Mouse (Mus musculus) myocyte (in vitro differentiated cells): Measurements from ENCODE around the gene Zbtb3. TPM values are rescaled to one million over a fixed set of nuclear protein-coding genes. Genes with fewer than 3 reads are reported as not detected.
"Not testable (repeated sequence)": the region's sequence is repeated elsewhere in the genome, so short reads cannot be mapped to it uniquely, and the experiment has no call there.

Source experiments
- H3K27me3 ChIP-seq: one replicate; pipeline ENCODE4 v1.6.1; 2011; ENCODE audit not compliant: control insufficient read depth, insufficient read depth, insufficient read length
- H3K36me3 ChIP-seq: one replicate; pipeline ENCODE4 v1.6.1; 2011; ENCODE audit not compliant: control insufficient read depth, insufficient read depth
- H3K4me2 ChIP-seq: one replicate; pipeline ENCODE4 v1.6.1; 2011; ENCODE audit warnings: low read depth, control low read depth
- H3K4me3 ChIP-seq: one replicate; pipeline ENCODE4 v1.5.1; 2011; ENCODE audit warnings: mild to moderate bottlenecking, control low read depth, moderate library complexity
- H3K79me2 ChIP-seq: one replicate; pipeline ENCODE4 v1.6.1; 2011; ENCODE audit not compliant: control insufficient read depth, insufficient read depth
- H3ac ChIP-seq: one replicate; pipeline ENCODE4 v1.6.1; 2011; ENCODE audit not compliant: control insufficient read depth, insufficient read length
- CEBPB ChIP-seq: IDR thresholded peaks from 2 replicates; pipeline ENCODE4 v1.6.1; 2011; ENCODE audit warnings: mild to moderate bottlenecking, moderate library complexity; ENCODE audit not compliant: poor library complexity, insufficient read depth, severe bottlenecking
- E2F4 ChIP-seq: IDR thresholded peaks from one replicate; pipeline ENCODE4 v1.6.1; 2011; ENCODE audit warnings: mild to moderate bottlenecking, control low read depth, moderate library complexity; ENCODE audit not compliant: insufficient read depth
- MAX ChIP-seq: IDR thresholded peaks from one replicate; pipeline ENCODE4 v1.6.1; 2011; ENCODE audit warnings: low read depth, mild to moderate bottlenecking, control low read depth
- MYOD1 ChIP-seq, 3 experiments: IDR thresholded peaks; one replicate each; pipeline ENCODE4 v1.6.1; 2011; ENCODE audit warnings: control low read depth in 2 of 3, low read depth in 2 of 3, mild to moderate bottlenecking in 2 of 3, moderate library complexity in 1 of 3; ENCODE audit not compliant: insufficient read length in 2 of 3, control insufficient read depth in 1 of 3
- MYOG ChIP-seq, 3 experiments: IDR thresholded peaks; one replicate each; pipeline ENCODE4 v1.6.1; 2011; ENCODE audit warnings: control low read depth in 2 of 3, low read depth in 2 of 3, mild to moderate bottlenecking in 2 of 3; ENCODE audit not compliant: insufficient read length in 2 of 3, control insufficient read depth in 1 of 3, insufficient read depth in 1 of 3
- POLR2A ChIP-seq: IDR thresholded peaks from one replicate; pipeline ENCODE4 v1.6.1; 2011; ENCODE audit warnings: low read depth, mild to moderate bottlenecking, control low read depth, moderate library complexity; ENCODE audit not compliant: insufficient read length
- POLR2AphosphoS2 ChIP-seq: IDR thresholded peaks from one replicate; pipeline ENCODE4 v1.6.1; 2011; ENCODE audit warnings: low read depth, control low read depth; ENCODE audit not compliant: insufficient read length
- REST ChIP-seq: IDR thresholded peaks from one replicate; pipeline ENCODE4 v1.6.1; 2011; ENCODE audit warnings: mild to moderate bottlenecking, control low read depth, moderate library complexity; ENCODE audit not compliant: insufficient read depth, insufficient read length
- SRF ChIP-seq: IDR thresholded peaks from one replicate; pipeline ENCODE4 v1.6.1; 2011; ENCODE audit warnings: low read depth; ENCODE audit not compliant: control insufficient read depth, insufficient read length
- TCF12 ChIP-seq: IDR thresholded peaks from one replicate; pipeline ENCODE4 v1.6.1; 2011; ENCODE audit warnings: mild to moderate bottlenecking, control low read depth; ENCODE audit not compliant: poor library complexity, insufficient read depth, severe bottlenecking
- TCF3 ChIP-seq: IDR thresholded peaks from one replicate; pipeline ENCODE4 v1.6.1; 2011; ENCODE audit warnings: low read depth, control low read depth; ENCODE audit not compliant: insufficient read length
- USF1 ChIP-seq: IDR thresholded peaks from one replicate; pipeline ENCODE4 v1.6.1; 2011; ENCODE audit warnings: low read depth, mild to moderate bottlenecking, control low read depth, moderate library complexity
- polyA plus RNA-seq: library from polyadenylated mRNA; unstranded; fragments of >200 nt; fragmentation: generic; extraction: Trizol; gene quantifications from one replicate; pipeline ENCODE4 v1.2.1, GENCODE M21; 2012; ENCODE audit warnings: missing spikeins

Zbtb3 gene
- polyA plus RNA-seq, 1 experiment = 2.4 TPM

- Histone ChIP-seq H3K36me3 (peaks cover 46% of the 10 kb centered on the region), H3K79me2 (peaks cover 58% of the 10 kb centered on the region), H3K4me2 (peak overlapping the region; percentile 58), H3K4me3 (peak overlapping the region; percentile 96), H3K27me3 (no peaks in the 10 kb centered on the region), H3ac (no peak overlapping the region)
- TF ChIP-seq POLR2AphosphoS2 (no peak), USF1 (no peak), REST (no peak), SRF (no peak), TCF12 (no peak), MYOG (IDR thresholded peaks at IDR 0.05; ENCODE audit: control insufficient read depth in 1 of 3, insufficient read depth in 1 of 3, insufficient read length in 2 of 3, low read depth in 2 of 3) (no peak), MAX (no peak), TCF3 (no peak), POLR2A (no peak), E2F4 (no peak), MYOD1 (IDR thresholded peaks at IDR 0.05; ENCODE audit: control insufficient read depth in 1 of 3, insufficient read length in 2 of 3, low read depth in 2 of 3) (no peak)
Measured at GRCm38 (mm10) chr19:8822696-8823095, 20.3 kb downstream of the Zbtb3 start.

- Histone ChIP-seq H3ac (no peak within 1 kb of the TSS), H3K4me3 (no peak within 1 kb of the TSS), H3K4me2 (no peak within 1 kb of the TSS), H3K36me3 (peaks cover 82% of the 10 kb centered on the region), H3K27me3 (no peaks in the 10 kb centered on the region), H3K79me2 (peaks cover 7% of the 10 kb centered on the region)
- no peak for TF ChIP-seq MYOG (IDR thresholded peaks at IDR 0.05; ENCODE audit: control insufficient read depth in 1 of 3, insufficient read depth in 1 of 3, insufficient read length in 2 of 3, low read depth in 2 of 3)
Measured at GRCm38 (mm10) chr19:8829660-8830059, 27.3 kb downstream of the Zbtb3 start, which contains the start of gene AC129217.1. AC129217.1 (plus strand) TSS chr19:8829773.

GRCm38 (mm10) chr19:8830664-8831063 is 28.3 kb downstream of the Zbtb3 start:
- Histone ChIP-seq H3K27me3 (no peaks in the 10 kb centered on the region), H3K36me3 (peaks cover 82% of the 10 kb centered on the region), H3K4me3 (no peak overlapping the region), H3K79me2 (peaks cover 3% of the 10 kb centered on the region), H3ac (no peak overlapping the region), H3K4me2 (no peak overlapping the region)
- TF ChIP-seq MYOD1 (IDR thresholded peaks at IDR 0.05; ENCODE audit: control insufficient read depth in 1 of 3, insufficient read length in 2 of 3, low read depth in 2 of 3) = no peak
- no peak for TF ChIP-seq POLR2A
- TF ChIP-seq SRF = no peak
- no peak for TF ChIP-seq E2F4
- TF ChIP-seq POLR2AphosphoS2 = no peak
- TF ChIP-seq USF1 = no peak
- TF ChIP-seq TCF3 = no peak
- no peak for TF ChIP-seq MAX
- no peak for TF ChIP-seq MYOG (IDR thresholded peaks at IDR 0.05; ENCODE audit: control insufficient read depth in 1 of 3, insufficient read depth in 1 of 3, insufficient read length in 2 of 3, low read depth in 2 of 3)
- no peak for TF ChIP-seq CEBPB
- TF ChIP-seq REST = no peak
- no peak for TF ChIP-seq TCF12

- Histone ChIP-seq H3K4me3 (no peak overlapping the region), H3K27me3 (no peaks in the 10 kb centered on the region), H3K79me2 (no peaks in the 10 kb centered on the region), H3K4me2 (no peak overlapping the region), H3K36me3 (peaks cover 82% of the 10 kb centered on the region), H3ac (no peak overlapping the region)
- TF ChIP-seq E2F4 = no peak
- TF ChIP-seq MYOG (IDR thresholded peaks at IDR 0.05; ENCODE audit: control insufficient read depth in 1 of 3, insufficient read depth in 1 of 3, insufficient read length in 2 of 3, low read depth in 2 of 3) = no peak
- TF ChIP-seq SRF = no peak
- no peak for TF ChIP-seq USF1
- no peak for TF ChIP-seq REST
- TF ChIP-seq CEBPB = no peak
- TF ChIP-seq POLR2A = no peak
- TF ChIP-seq MAX = no peak
- no peak for TF ChIP-seq TCF3
- TF ChIP-seq POLR2AphosphoS2 = no peak
- no peak for TF ChIP-seq TCF12
- no peak for TF ChIP-seq MYOD1 (IDR thresholded peaks at IDR 0.05; ENCODE audit: control insufficient read depth in 1 of 3, insufficient read length in 2 of 3, low read depth in 2 of 3)
Measured at GRCm38 (mm10) chr19:8831262-8831661, 28.9 kb downstream of the Zbtb3 start.

GRCm38 (mm10) chr19:8832971-8833370 is 30.6 kb downstream of the Zbtb3 start:
- no peak overlapping the region for H3ac ChIP-seq
- TF ChIP-seq MYOD1 (IDR thresholded peaks at IDR 0.05; ENCODE audit: control insufficient read depth in 1 of 3, insufficient read length in 2 of 3, low read depth in 2 of 3) (no peak), MAX (no peak), TCF3 (no peak), POLR2AphosphoS2 (peak; percentile 9), MYOG (IDR thresholded peaks at IDR 0.05; ENCODE audit: control insufficient read depth in 1 of 3, insufficient read depth in 1 of 3, insufficient read length in 2 of 3, low read depth in 2 of 3) (no peak), REST (no peak), CEBPB (no peak)
- no peaks in the 10 kb centered on the region for H3K27me3 ChIP-seq

GRCm38 (mm10) chr19:8836327-8836726 is 34.0 kb downstream of the Zbtb3 start:
- not testable (repeated sequence) for H3ac ChIP-seq, H3K4me3 ChIP-seq, H3K27me3 ChIP-seq, H3K79me2 ChIP-seq, H3K4me2 ChIP-seq
- peaks cover 42% of the 10 kb centered on the region for H3K36me3 ChIP-seq

More at GRCm38 (mm10) chr19:8832971-8833370, 30.6 kb downstream of the Zbtb3 start:
- Histone ChIP-seq H3K79me2 (no peaks in the 10 kb centered on the region), H3K4me3 (no peak overlapping the region), H3K36me3 (peaks cover 65% of the 10 kb centered on the region), H3K4me2 (no peak overlapping the region)
